Mouse (Mus musculus): ENCODE data around the gene Wdr35.

Gene Wdr35

DNA sequence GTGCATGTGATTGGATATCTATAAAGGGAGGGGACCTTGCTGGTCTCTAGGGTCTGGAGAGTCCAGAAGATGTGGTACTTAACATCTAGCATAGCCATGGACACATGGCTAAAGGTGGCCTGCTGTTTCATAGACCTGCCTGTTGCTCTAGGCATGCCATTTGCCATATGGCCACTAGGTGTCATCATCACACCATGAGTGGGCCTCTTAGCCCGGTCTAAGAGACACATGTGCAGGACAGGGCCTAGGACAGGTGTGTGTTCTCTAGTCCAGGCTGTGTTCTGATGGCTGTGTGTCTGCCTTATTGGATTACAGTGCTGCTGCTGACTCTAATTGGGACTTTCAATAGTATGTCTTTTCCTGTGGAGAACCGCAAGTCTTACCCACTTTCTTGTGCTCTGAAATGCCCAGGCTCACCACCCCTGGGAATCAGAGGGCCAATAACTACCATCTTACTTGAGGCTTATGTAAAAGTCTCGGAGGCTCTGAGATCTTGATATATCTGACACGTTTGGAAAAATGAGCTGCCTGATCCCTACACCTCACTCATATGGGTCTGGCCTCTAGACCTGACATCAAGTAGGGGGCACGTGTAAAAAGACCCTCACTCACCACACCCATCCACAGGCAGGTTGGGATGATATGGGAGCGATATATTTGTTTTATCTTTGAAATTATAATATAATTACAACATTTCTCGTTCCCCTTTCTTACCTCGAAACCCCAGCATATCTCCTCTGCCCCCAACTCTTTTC lies 78.6 kb downstream of the Wdr35 start:
- peak; percentile 77 for DNase-seq (ENCODE audit: low spot score)

DNA sequence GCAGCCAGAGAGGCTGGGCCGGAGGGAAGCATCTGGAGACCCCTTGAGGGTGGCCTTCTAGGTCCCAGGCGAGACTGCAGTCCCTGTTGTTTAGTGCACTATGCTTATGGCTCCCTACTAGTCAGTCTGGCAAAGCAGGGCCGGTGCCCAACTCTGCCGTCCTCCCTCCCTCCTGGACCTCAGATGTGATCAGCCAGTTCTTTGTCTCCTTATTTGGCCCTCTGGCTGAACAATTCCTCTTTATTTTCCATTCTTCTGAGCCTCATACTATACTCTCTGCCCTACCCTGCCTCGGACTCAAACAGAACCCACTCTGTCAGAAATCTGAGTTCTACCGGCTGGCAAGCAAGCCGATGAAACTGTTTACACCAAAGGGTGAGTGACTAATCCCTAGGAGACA lies 79.7 kb downstream of the Wdr35 start:
- no peak for DNase-seq (ENCODE audit: low spot score)

DNA sequence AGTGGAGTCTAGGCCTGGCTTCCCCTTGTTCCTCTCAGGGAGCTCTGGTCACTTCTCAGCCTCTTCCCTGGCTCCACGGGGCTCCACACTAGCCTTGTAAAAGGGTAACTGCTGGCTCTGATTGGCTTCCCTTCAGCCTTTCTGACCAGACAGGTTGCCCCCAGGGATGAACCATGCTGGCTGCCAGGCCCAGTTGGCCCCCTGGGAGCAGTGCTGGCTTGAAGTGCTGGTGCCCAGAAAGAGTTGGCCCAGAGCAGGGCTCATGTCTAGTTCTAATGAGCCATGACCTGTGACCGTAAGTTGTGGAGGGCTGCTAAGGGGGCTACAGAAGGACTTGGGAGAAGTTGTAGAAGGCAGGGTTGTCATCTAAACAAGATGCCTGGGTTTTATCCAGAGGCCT lies 80.3 kb downstream of the Wdr35 start:
- DNase-seq (ENCODE audit: low spot score), result no peak

DNA sequence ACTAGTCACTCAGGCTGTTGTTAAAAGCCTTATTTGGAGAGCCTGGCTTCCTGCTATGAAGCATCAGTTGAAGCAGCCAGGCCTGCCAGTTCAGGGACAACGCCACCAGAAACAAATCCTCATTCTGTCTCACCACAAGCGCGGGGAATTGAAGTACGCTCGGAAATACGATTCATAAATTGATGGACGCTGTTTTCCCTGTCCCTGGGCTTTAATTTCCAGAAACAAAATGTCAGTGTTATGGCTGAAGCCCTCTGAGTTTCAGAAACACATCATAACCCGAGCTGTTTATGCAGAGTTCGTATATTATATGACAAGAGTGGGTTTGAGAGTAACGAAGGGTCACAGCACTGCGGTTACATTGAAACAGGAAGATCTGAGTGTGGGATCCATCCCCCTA lies 81.6 kb downstream of the Wdr35 start:
- DNase-seq (ENCODE audit: low spot score), result no peak

DNA sequence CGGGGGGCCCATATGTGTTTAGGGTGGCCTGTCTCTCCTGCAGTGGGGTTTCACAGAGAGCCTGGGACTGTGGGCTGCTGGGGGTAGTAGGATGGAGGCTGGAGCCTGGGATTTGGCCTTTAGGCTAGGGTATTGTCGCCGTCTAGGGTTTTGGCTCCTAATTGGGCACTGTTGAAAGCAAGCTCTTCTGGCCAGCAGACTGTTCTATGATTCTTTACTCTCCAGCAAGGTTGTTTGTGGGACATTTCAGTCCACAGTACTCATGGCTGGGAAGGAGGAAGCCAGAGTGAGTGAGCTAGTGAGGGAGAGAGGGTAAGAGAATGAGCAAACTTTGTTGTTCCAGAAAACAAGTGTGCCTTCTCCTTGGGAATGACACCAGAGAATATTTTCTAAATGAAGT lies 85.8 kb downstream of the Wdr35 start:
- no peak for DNase-seq (ENCODE audit: low spot score)

DNA sequence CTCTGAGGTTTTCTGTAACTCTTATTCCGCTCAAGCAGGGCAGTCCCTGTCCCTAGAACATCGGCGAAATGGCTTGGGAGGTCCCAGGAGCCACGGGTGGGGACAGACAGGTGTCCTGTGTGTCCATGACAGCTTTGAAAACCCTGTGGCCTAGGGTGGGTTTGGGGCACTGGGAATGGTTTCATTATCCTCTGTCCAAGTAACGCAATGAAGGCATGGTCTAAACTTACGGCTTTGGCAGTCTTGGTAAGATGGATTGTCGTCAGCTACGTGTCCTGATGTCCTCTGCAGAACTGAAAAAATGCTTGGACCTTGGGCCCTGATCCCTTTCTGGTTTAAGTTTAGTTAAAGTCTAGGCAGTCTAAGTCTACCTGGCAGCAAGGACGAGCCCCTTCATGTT lies 86.3 kb downstream of the Wdr35 start:
- no peak for DNase-seq (ENCODE audit: low spot score)

DNA sequence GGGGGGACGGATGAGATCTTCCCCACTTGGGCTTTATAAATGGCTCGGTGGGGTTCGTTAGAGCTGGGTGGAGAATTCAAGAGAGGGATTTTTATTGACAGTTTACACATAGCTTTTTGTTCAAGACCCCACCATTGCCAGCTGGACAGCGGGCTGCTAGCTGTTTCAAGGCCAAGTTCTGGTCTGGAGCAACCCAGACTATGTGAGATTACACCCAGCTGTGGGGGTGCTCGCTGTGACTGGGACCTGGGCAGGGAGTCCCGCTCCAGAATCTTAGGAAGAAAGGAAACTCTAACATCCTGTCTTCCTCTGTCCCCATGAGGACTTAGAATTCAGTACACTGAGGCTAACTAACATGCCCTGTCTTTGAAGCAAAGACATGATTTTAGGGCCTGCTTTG lies 89.9 kb downstream of the Wdr35 start:
- DNase-seq (ENCODE audit: low spot score), result no peak

DNA sequence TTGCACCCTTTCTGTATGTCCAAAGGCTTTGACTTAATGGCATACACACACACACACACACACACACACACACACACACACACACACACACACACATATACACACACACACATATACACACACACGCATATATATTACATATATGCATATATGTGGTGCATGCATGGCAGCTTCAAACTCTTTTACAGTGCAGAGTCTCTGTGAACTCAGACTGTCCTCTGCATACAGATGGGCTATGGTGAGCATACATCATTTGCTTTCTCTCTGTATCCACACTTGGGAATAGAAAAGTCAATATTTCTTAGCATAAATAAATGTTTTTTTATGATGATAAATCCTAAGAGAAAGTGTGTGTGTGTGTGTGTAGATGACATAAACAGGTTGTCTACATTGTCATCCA lies 97.4 kb downstream of the Wdr35 start:
- no peak for DNase-seq (ENCODE audit: low spot score)

DNA sequence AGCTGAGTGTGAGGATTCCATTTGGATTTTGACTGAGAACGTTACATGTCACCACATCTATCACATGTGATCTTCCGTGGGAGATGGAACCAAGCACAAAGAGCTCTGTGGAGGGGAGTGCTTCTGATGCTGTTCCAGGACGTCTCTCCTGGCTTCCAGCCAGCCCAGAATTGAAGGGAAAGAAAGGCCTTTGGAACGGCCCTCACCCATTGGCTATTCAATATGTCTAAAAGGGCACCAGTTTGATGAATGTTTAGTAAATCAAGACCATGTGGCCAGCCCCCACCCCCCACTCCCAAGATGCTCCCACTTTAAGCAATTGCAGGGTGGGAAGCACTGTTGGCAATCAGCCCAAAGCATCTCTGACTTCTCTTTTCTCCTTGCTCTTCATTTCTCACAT lies 97.8 kb downstream of the Wdr35 start:
- DNase-seq (ENCODE audit: low spot score), result no peak

DNA sequence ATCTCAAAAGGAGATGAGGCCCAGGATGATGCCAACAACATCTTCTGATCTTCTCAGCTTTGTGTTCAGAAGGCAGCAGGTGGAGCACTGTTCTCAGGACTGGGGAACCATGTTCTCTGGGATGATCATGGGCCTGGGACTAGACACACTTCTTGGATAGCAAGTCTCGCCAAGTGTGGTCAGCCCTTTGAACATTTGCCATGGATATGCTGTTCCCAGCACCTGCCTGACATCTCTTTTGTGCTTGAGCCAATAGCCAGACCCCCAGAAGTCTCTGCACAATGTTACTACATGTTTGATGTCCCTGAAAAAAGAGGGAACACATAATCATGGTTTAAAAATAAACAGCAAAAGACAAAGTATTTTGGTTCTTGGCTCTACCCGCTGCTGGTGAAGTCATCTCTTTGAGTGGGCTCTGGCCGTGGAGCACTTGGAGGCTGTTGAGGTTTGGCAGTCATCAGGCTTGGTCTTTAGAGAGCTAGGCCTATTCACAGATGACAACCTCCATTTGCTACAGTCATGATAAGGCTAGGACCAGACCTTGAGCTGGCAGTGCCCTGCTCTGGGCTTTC lies 103.9 kb downstream of the Wdr35 start:
- no peak for DNase-seq (ENCODE audit: low spot score)

Data from ovary, postnatal 10 days (tissue).